Mouse (Mus musculus) midbrain, embryonic 12.5 days (tissue): ENCODE data around the gene Hyal1. TPM values are rescaled to one million over a fixed set of nuclear protein-coding genes. Genes with fewer than 3 reads are reported as not detected.

Experiments
- ATAC-seq: fragments of 200-750 bp; cut with Nextera tagmentation; 2 replicates; pipeline ENCODE4 v1.8.0; 2017; ENCODE audit warnings: low read depth, moderate TSS enrichment, moderate library complexity; ENCODE audit not compliant: low FRiP score
- H3K27ac ChIP-seq: fragments of 300-500 bp; sonication (generic); replicated peaks from 2 replicates; pipeline ENCODE4 v1.5.1; 2016; ENCODE audit warnings: mild to moderate bottlenecking
- H3K27me3 ChIP-seq: fragments of 300-500 bp; sonication (generic); 2 replicates; pipeline ENCODE4 v1.6.1; 2016; ENCODE audit warnings: mild to moderate bottlenecking
- H3K36me3 ChIP-seq: fragments of 300-500 bp; sonication (generic); 2 replicates; pipeline ENCODE4 v1.6.1; 2016
- H3K4me1 ChIP-seq: fragments of 300-500 bp; sonication (generic); 2 replicates; pipeline ENCODE4 v1.6.1; 2016
- H3K4me2 ChIP-seq: fragments of 300-500 bp; sonication (generic); replicated peaks from 2 replicates; pipeline ENCODE4 v1.6.1; 2016; ENCODE audit warnings: mild to moderate bottlenecking, moderate library complexity
- H3K4me3 ChIP-seq: fragments of 300-500 bp; sonication (generic); 2 replicates; pipeline ENCODE4 v1.5.1; 2016; ENCODE audit warnings: mild to moderate bottlenecking
- H3K9ac ChIP-seq: fragments of 300-500 bp; sonication (generic); replicated peaks from 2 replicates; pipeline ENCODE4 v1.6.1; 2016; ENCODE audit warnings: mild to moderate bottlenecking, moderate library complexity
- H3K9me3 ChIP-seq: fragments of 300-500 bp; sonication (generic); 2 replicates; pipeline ENCODE4 v1.6.1; 2016; ENCODE audit warnings: mild to moderate bottlenecking
- WGBS: fragments of 180-500 bp; shearing (Covaris S2); methylation state at CpG from one replicate; pipeline ENCODE4 v1.1.7; 2016; 5-methylcytosine and 5-hydroxymethylcytosine counted together
- polyA plus RNA-seq: library from polyadenylated mRNA; unstranded; fragments of >200 nt; fragmentation: Nextera tagmentation; extraction: Ambion mirVana; gene quantifications from 2 replicates; pipeline ENCODE4 v1.2.1, GENCODE M21; 2016

The Hyal1 gene
- polyA plus RNA-seq, 1 experiment from 2014 or later, result 9.0 TPM

DNA sequence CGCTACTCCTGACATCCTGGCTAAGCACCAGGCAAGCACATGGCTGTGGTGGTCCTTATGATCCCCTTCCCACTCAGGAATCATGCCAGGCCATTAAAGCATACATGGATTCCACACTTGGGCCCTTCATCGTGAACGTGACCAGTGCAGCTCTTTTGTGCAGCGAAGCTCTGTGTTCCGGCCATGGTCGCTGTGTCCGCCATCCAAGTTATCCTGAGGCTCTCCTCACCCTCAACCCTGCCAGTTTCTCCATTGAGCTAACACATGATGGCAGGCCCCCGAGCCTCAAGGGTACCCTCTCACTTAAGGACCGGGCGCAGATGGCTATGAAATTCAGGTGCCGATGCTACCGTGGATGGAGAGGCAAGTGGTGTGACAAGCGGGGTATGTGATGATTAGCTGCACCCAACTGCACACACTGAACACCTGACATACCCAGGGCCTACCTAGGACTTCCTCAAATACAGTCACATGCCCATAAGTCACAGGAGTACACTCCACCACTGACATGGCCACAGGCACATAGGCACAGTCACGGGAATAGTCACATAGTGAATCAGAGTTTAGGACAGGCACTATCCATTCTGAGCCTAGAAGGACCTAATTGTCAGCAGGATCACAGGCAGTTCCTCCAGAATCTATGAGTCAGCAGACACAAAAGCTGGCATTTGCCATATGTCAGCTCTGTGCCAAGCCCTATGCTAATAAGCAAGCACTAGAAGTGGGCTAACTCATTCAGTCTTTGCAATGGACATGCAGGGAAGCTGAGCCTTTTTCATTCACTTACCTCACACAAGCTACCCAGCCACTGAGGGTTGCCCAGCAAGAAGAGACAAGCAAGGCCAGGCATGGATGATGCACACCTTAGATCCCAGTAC is 2.5 kb downstream of the Hyal1 start:
- H3K9me3 ChIP-seq, result no peaks in the 10 kb centered on the region
- H3K4me1 ChIP-seq, result peaks cover 38% of the 10 kb centered on the region
- ATAC-seq, result no peak
- no peak overlapping the region; the same call in 1 of the 2 replicates for H3K9ac ChIP-seq
- no peak overlapping the region for H3K27ac ChIP-seq
- H3K4me3 ChIP-seq, result no peak overlapping the region
- peaks cover 24% of the 10 kb centered on the region for H3K36me3 ChIP-seq
- H3K4me2 ChIP-seq, result no peak overlapping the region
- 94% methylated on average over 14 of the region's 14 CpGs for WGBS
- no peaks in the 10 kb centered on the region for H3K27me3 ChIP-seq

DNA sequence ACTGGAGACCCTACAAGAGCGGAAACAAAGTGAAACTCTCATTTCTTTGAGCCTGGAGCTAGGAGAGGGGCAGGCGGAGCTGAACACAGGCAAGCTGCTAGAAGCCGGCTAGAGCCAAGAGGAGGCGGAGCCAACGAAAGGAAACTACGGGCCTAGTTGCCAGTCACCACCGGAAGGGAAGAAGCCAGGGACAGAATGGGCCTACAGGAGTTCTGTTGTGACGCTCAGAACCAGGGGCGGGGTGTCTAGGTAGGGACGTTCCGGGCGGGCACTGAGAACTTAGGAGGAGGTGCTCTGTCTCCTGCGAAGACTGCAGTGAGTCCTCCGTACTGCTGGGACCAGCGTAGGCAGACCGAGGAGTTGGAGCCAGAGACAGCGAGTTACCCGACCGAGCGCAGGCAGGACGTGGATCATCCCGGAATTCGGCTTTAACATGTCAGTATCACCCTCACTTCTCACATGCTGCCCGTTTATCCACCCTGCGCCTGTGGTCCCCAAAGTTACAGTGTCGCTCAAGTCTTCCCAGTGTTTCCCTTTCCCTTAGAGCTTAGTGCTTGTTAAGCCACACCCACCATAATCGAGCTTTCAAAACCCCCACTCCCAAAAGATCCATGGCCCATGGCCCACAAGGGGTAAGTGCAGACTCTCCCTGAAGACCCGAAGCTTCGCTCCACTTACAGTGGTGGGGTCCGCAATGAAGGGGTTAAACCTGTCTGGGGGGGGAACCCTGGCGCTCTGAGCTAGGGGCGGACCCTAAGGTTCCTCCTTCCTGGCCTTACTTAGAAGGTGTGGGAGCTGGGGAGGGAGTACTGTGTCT is 4.0 kb downstream of the Hyal1 start, which contains the start of gene Hyal3:
TSS of gene Hyal3 (plus strand) at position 318 of the 817 bp plus-strand sequence.
- H3K9ac ChIP-seq, result peak within 1 kb of the TSS; percentile 78
- no peaks in the 10 kb centered on the region for H3K9me3 ChIP-seq
- peak; percentile 53 for ATAC-seq
- peak within 1 kb of the TSS; percentile 64 for H3K4me3 ChIP-seq
- peaks cover 38% of the 10 kb centered on the region for H3K4me1 ChIP-seq
- H3K27ac ChIP-seq, result peak within 1 kb of the TSS; percentile 72
- H3K36me3 ChIP-seq, result peaks cover 16% of the 10 kb centered on the region; the same call in 1 of the 2 replicates
- no peaks in the 10 kb centered on the region for H3K27me3 ChIP-seq
- WGBS, result 1% methylated on average over 32 of the region's 32 CpGs
- H3K4me2 ChIP-seq, result peak within 1 kb of the TSS; percentile 97

DNA sequence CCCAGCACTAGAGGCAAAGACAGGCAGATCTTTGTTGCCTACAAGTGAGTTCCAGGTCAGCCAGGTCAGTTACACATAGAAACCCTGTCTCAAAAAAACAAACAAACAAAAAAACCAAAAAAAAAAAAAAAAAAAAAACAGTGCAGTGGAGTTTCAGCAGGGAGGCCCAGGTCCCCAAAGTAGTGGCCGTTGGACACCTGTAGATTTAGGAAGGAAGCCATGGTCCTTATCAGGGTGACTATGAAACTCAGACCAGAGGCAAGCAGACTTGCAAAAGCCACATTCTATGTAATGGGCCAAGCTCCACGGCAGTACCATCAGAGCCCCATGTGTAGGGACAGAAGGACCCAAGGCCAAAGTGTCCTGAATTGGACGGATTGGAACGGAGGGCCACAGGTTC is 4.9 kb downstream of the Hyal1 start:
- 78% methylated on average over 4 of the region's 4 CpGs for WGBS
- Histone ChIP-seq H3K9me3 (no peaks in the 10 kb centered on the region), H3K4me2 (peak overlapping the region; percentile 97), H3K27ac (no peak overlapping the region), H3K36me3 (peaks cover 16% of the 10 kb centered on the region; the same call in 1 of the 2 replicates), H3K27me3 (no peaks in the 10 kb centered on the region), H3K9ac (no peak overlapping the region; the same call in none of the 2 replicates), H3K4me3 (peak overlapping the region; percentile 64; the same call in 1 of the 2 replicates), H3K4me1 (peaks cover 38% of the 10 kb centered on the region)
- ATAC-seq, result no peak

DNA sequence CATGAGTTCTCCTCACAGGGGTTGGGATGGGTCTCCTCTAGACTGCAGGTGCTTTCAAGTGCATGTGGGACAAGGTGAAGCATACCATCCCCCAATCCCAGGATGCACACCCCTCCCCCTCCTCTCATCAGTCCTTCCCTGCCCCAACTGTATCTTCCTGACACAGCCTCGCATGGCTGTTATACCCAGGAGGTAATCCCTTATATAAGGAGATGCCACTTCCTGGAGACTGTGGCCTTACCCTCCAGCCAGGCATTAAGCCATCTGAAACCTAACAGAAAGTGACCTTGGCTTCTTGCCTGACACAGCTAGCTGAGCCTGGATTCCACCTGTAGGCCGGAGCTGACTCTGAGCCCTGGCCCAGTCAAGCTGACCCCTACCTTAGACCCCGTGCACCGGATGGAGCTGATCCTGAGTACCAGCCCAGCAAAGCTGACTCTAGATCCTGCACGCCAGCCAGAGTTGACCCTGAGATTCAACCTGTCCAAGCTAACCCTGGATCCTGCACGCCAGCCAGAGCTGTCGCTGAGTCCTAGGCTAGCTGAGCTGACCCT is 5.9 kb downstream of the Hyal1 start:
- Histone ChIP-seq H3K27ac (no peak overlapping the region), H3K4me1 (peaks cover 32% of the 10 kb centered on the region), H3K4me3 (no peak overlapping the region), H3K9ac (no peak overlapping the region), H3K9me3 (no peaks in the 10 kb centered on the region), H3K27me3 (no peaks in the 10 kb centered on the region), H3K36me3 (peaks cover 16% of the 10 kb centered on the region; the same call in 1 of the 2 replicates), H3K4me2 (no peak overlapping the region)
- no peak for ATAC-seq
- WGBS, result 90% methylated on average over 7 of the region's 7 CpGs

GRCm38 (mm10) chr9:107583174-107583573 is 6.4 kb downstream of the Hyal1 start:
- ATAC-seq, result no peak
- Histone ChIP-seq H3K4me1 (peaks cover 35% of the 10 kb centered on the region), H3K4me2 (no peak overlapping the region), H3K9ac (no peak overlapping the region; the same call in 1 of the 2 replicates), H3K9me3 (no peaks in the 10 kb centered on the region), H3K4me3 (no peak overlapping the region), H3K36me3 (peaks cover 16% of the 10 kb centered on the region; the same call in 1 of the 2 replicates), H3K27ac (no peak overlapping the region), H3K27me3 (no peaks in the 10 kb centered on the region)
- WGBS, result 92% methylated on average over 14 of the region's 14 CpGs

DNA sequence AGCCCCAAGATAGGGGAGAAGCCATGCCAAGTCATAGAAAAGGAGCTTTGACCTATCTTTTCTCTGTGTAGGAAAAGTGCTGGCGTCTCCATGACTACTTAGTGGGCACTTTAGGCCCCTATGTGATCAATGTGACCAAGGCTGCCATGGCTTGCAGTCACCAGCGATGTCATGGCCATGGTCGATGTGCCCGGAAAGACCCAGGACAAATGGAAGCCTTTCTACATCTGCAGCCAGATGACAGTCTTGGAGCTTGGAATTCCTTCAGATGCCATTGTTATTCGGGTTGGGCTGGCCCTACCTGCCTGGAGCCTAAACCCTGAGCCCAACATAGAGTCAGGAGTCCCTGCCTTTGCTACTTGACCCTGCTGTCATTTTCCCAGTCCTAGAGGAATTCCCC is 9.8 kb downstream of the Hyal1 start:
- Histone ChIP-seq H3K36me3 (peaks cover 32% of the 10 kb centered on the region), H3K9ac (no peak overlapping the region), H3K27ac (no peak overlapping the region), H3K4me3 (no peak overlapping the region), H3K4me1 (peaks cover 24% of the 10 kb centered on the region), H3K9me3 (no peaks in the 10 kb centered on the region), H3K27me3 (no peaks in the 10 kb centered on the region), H3K4me2 (no peak overlapping the region)
- 91% methylated on average over 5 of the region's 5 CpGs for WGBS
- no peak for ATAC-seq

- H3K4me1 ChIP-seq, result peaks cover 18% of the 10 kb centered on the region
- H3K36me3 ChIP-seq, result peaks cover 39% of the 10 kb centered on the region
- H3K4me3 ChIP-seq, result peak within 1 kb of the TSS; percentile 79
- ATAC-seq, result peak; percentile 97
- H3K4me2 ChIP-seq, result peak within 1 kb of the TSS; percentile 82
- peak within 1 kb of the TSS; percentile 69 for H3K9ac ChIP-seq
- no peak within 1 kb of the TSS for H3K27ac ChIP-seq
- WGBS, result 14% methylated on average over 46 of the region's 46 CpGs
- no peaks in the 10 kb centered on the region for H3K9me3 ChIP-seq
- no peaks in the 10 kb centered on the region for H3K27me3 ChIP-seq
Measured at GRCm38 (mm10) chr9:107586974-107587832, 10.5 kb downstream of the Hyal1 start, which contains the start of gene Ifrd2. TSS of gene Ifrd2 (plus strand) at chr9:107587642.

DNA sequence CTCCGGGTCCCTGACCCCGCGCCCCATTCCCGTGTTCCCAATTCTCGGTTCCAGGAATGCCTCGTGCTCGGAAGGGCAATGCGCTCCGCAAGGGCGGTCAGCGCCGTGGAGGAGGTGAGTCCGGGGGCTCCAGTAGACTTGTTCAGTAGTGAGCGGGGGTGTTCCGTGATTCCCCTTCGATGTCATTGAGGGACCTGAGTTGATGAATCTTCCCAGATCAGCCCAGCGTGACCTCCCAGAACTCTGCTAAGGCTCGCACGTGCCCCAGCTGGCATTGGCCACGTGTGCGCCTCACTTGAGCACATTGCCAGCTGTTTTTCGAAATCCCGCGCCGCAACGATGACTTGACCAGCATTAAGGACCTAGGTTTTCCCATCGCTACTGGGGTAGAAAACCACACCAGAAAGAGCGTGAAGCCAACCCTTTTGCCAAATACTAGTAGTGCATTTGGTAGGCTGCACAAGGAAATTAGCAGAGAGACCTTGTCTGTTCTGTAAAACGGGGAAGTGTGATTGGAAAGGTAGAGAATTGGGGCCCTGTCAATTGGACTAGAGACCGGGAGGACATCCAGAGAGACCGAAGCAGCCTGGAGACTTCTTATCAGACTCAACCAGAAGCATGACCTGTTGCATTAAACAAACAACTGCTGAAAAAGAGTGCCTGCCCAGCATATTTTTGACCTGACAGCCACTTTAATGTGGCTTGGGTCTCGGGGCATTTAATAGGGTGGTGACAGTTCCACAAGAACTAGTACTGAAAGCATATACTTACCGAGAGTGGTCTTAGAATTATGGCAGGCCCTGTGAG is 11.3 kb downstream of the Hyal1 start:
- ATAC-seq, result no peak
- no peak overlapping the region for H3K27ac ChIP-seq
- 7% methylated on average over 33 of the region's 33 CpGs for WGBS
- H3K4me1 ChIP-seq, result peaks cover 18% of the 10 kb centered on the region
- H3K36me3 ChIP-seq, result peaks cover 38% of the 10 kb centered on the region
- H3K27me3 ChIP-seq, result no peaks in the 10 kb centered on the region
- H3K4me2 ChIP-seq, result peak overlapping the region; percentile 82
- H3K9ac ChIP-seq, result peak overlapping the region; percentile 69
- H3K4me3 ChIP-seq, result peak overlapping the region; percentile 79
- no peaks in the 10 kb centered on the region for H3K9me3 ChIP-seq

DNA sequence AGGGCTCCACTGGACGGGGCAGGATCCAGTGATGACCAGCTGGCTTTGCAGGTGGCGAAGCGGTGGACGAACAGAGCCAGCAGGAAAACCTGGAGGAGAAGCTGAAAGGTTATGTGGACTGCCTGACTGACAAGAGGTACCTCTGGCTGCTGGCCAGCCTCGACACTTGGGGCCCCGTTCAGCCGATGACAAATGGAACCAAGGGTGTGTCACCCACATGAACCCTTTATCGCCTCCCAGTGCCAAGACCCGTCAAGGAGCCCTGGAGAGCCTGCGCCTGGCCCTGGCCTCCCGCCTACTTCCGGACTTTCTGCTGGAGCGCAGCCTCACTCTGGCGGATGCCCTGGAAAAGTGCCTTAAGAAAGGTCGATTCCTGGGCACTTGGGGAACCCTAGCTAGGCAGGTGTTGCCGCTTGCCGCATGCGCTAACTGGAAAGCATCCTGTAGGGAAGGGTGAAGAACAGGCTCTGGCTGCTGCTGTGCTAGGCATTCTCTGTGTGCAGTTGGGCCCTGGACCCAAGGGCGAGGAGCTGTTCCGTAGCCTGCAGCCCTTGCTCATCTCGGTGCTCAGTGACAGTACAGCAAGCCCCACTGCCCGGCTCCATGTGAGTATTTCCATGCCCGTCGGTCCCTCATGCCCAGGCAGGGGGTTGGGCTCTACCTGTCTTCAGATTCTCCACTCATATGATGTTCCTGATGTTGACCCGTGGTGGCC is 13.5 kb downstream of the Hyal1 start:
- no peak overlapping the region for H3K4me3 ChIP-seq
- no peaks in the 10 kb centered on the region for H3K27me3 ChIP-seq
- 93% methylated on average over 25 of the region's 25 CpGs for WGBS
- no peak for ATAC-seq
- H3K36me3 ChIP-seq, result peaks cover 45% of the 10 kb centered on the region
- H3K9ac ChIP-seq, result no peak overlapping the region
- H3K4me2 ChIP-seq, result no peak overlapping the region
- peaks cover 18% of the 10 kb centered on the region for H3K4me1 ChIP-seq
- H3K27ac ChIP-seq, result no peak overlapping the region
- H3K9me3 ChIP-seq, result no peaks in the 10 kb centered on the region

DNA sequence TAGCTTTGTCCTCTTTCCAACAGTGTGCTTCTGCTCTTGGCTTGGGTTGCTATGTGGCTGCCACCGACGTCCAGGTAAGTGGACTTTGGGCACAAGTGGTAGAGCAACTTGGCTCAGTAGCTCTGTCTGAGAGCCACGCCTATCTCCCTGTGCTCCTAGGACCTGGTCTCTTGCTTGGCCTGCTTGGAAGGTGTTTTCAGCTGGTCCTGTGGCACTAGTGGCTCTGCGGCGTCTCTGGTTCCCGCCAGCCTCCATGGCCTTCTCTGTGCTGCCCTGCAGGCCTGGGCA is 14.0 kb downstream of the Hyal1 start:
- Histone ChIP-seq H3K27me3 (no peaks in the 10 kb centered on the region), H3K36me3 (peaks cover 45% of the 10 kb centered on the region)

More for the DNA sequence above, 14.0 kb downstream of the Hyal1 start:
- peaks cover 18% of the 10 kb centered on the region for H3K4me1 ChIP-seq
- WGBS, result 94% methylated on average over 6 of the region's 6 CpGs
- no peak for ATAC-seq
- H3K9ac ChIP-seq, result no peak overlapping the region
- H3K4me2 ChIP-seq, result no peak overlapping the region
- no peaks in the 10 kb centered on the region for H3K9me3 ChIP-seq
- H3K4me3 ChIP-seq, result 0 out of 2 replicates have a peak overlapping the region, but pooled peaks have one; percentile 1
- H3K27ac ChIP-seq, result no peak overlapping the region
